Mouse (Mus musculus): ENCODE data around the gene Gm17949. TPM values are rescaled to one million over a fixed set of nuclear protein-coding genes. Genes with fewer than 3 reads are reported as not detected.

Gene Gm17949
- total RNA-seq (2014; rRNA removed): not detected in 2 replicates
- polyA plus RNA-seq (2015; fragmentation: Nextera tagmentation; extraction: Ambion mirVana): 0.28 and 0.40 TPM in 2 replicates

- H3K4me2 ChIP-seq (ENCODE audit: low read depth, low read length): peak within 1 kb of the TSS; percentile 85
- no peaks in the 10 kb centered on the region for H3K9me3 ChIP-seq (ENCODE audit: low read length)
- H3K4me1 ChIP-seq (ENCODE audit: insufficient read depth, low read length): peaks cover 12% of the 10 kb centered on the region; the same call in 1 of the 2 replicates
- H3K27me3 ChIP-seq (ENCODE audit: insufficient read depth, low read length): no peaks in the 10 kb centered on the region
- peak; percentile 53 for TF ChIP-seq CTCF (IDR thresholded peaks at IDR 0.05; ENCODE audit: low read depth)
- 1% methylated on average over 51 of the region's 51 CpGs for WGBS
- ATAC-seq: peak; percentile 94
- H3K36me3 ChIP-seq (ENCODE audit: insufficient read depth, low read length): peaks cover 19% of the 10 kb centered on the region
- peak within 1 kb of the TSS; percentile 94 for H3K27ac ChIP-seq
- H3K9ac ChIP-seq (replicated peaks; ENCODE audit: low read length): peak within 1 kb of the TSS; percentile 75
- peak within 1 kb of the TSS; percentile 79 for H3K4me3 ChIP-seq (ENCODE audit: low read length)
- DNase-seq (ENCODE audit: low spot score): peak; percentile 100
These were observed at the start of gene Gm17949, which contains the start of gene Gtf2f1 for GRCm38 (mm10) chr17:57011236-57012141. TSS of gene Gm17949 (plus strand) at chr17:57011469. TSS of gene Gtf2f1 (minus strand) at chr17:57011288.

- Histone ChIP-seq H3K36me3 (ENCODE audit: insufficient read depth, low read length) (no peaks in the 10 kb centered on the region), H3K4me1 (ENCODE audit: insufficient read depth, low read length) (no peaks in the 10 kb centered on the region), H3K9ac (replicated peaks; ENCODE audit: low read length) (no peak overlapping the region), H3K9me3 (ENCODE audit: low read length) (no peaks in the 10 kb centered on the region), H3K4me2 (ENCODE audit: low read depth, low read length) (no peak overlapping the region), H3K27me3 (ENCODE audit: insufficient read depth, low read length) (no peaks in the 10 kb centered on the region), H3K27ac (no peak overlapping the region), H3K4me3 (ENCODE audit: low read length) (no peak overlapping the region)
- 95% methylated on average over 4 of the region's 4 CpGs for WGBS
- ATAC-seq (no peak), DNase-seq (ENCODE audit: low spot score) (no peak)
- TF ChIP-seq CTCF (IDR thresholded peaks at IDR 0.05; ENCODE audit: low read depth): peak; percentile 31
These were observed 49.4 kb upstream of the Gm17949 start for GRCm38 (mm10) chr17:56961880-56962279.

- H3K4me2 ChIP-seq (ENCODE audit: low read depth, low read length): no peak overlapping the region
- 84% methylated on average over 5 of the region's 5 CpGs for WGBS
- no peaks in the 10 kb centered on the region for H3K9me3 ChIP-seq (ENCODE audit: low read length)
- H3K9ac ChIP-seq (replicated peaks; ENCODE audit: low read length): no peak overlapping the region
- H3K27me3 ChIP-seq (ENCODE audit: insufficient read depth, low read length): no peaks in the 10 kb centered on the region
- H3K27ac ChIP-seq: no peak overlapping the region
- H3K4me3 ChIP-seq (ENCODE audit: low read length): no peak overlapping the region
- ATAC-seq (no peak), DNase-seq (ENCODE audit: low spot score) (no peak)
- no peaks in the 10 kb centered on the region for H3K4me1 ChIP-seq (ENCODE audit: insufficient read depth, low read length)
- no peaks in the 10 kb centered on the region for H3K36me3 ChIP-seq (ENCODE audit: insufficient read depth, low read length)
- no peak for TF ChIP-seq CTCF (IDR thresholded peaks at IDR 0.05; ENCODE audit: low read depth)
These were observed 48.4 kb upstream of the Gm17949 start for GRCm38 (mm10) chr17:56962642-56963405.

DNA sequence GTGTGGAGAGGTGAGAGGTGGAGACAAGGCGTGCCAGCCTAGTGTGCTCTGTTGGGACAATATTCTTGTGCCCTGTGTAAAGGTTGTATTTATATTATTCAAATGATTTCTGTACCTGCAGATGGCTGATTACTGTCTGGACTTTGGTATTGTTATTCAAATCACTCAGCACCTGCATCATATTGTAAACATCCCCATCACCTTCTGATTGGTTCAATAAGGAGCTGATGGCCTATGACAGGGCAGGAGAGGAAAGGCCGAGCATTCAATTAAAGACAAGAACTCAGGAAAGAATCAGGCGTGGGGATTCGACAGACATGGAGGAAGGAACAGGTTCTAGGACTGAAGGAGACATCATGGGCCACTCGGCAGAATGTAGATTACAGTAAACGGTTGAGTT lies 47.6 kb upstream of the Gm17949 start:
- no peak overlapping the region for H3K27ac ChIP-seq
- no peak for ATAC-seq
- no peak overlapping the region for H3K9ac ChIP-seq (replicated peaks; ENCODE audit: low read length)
- H3K36me3 ChIP-seq (ENCODE audit: insufficient read depth, low read length): no peaks in the 10 kb centered on the region
- no peak overlapping the region for H3K4me3 ChIP-seq (ENCODE audit: low read length)
- 80% methylated on average over 6 of the region's 6 CpGs for WGBS
- H3K27me3 ChIP-seq (ENCODE audit: insufficient read depth, low read length): no peaks in the 10 kb centered on the region
- no peak for TF ChIP-seq CTCF (IDR thresholded peaks at IDR 0.05; ENCODE audit: low read depth)
- no peak for DNase-seq (ENCODE audit: low spot score)
- H3K4me2 ChIP-seq (ENCODE audit: low read depth, low read length): no peak overlapping the region
- no peaks in the 10 kb centered on the region for H3K9me3 ChIP-seq (ENCODE audit: low read length)
- H3K4me1 ChIP-seq (ENCODE audit: insufficient read depth, low read length): no peaks in the 10 kb centered on the region

DNA sequence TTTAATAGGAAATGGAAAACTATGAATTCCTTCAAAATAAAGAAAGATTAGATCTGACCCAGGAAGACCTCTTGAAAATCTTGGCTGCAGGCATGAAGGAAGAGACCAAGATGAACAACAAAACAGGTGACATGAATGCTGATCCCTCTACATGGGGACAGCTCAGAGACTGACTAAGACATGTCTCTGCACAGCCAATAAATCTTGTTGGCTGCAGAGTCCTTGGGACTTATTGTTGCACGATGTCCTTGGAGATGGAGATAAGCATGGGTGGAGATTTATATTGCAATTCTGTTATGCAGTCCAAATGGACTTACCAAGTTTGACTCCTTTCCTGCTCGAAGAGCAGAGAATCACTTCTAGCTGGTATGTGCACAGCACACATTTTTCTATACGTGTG lies 41.9 kb upstream of the Gm17949 start:
- DNase-seq (ENCODE audit: low spot score): no peak
- Histone ChIP-seq H3K27me3 (ENCODE audit: insufficient read depth, low read length) (no peaks in the 10 kb centered on the region), H3K4me1 (ENCODE audit: insufficient read depth, low read length) (no peaks in the 10 kb centered on the region), H3K4me2 (ENCODE audit: low read depth, low read length) (no peak overlapping the region), H3K4me3 (ENCODE audit: low read length) (no peak overlapping the region), H3K36me3 (ENCODE audit: insufficient read depth, low read length) (no peaks in the 10 kb centered on the region), H3K9me3 (ENCODE audit: low read length) (no peaks in the 10 kb centered on the region), H3K9ac (replicated peaks; ENCODE audit: low read length) (no peak overlapping the region), H3K27ac (no peak overlapping the region)
- 72% methylated on average over 3 of the region's 3 CpGs for WGBS
- no peak for ATAC-seq
- TF ChIP-seq CTCF (IDR thresholded peaks at IDR 0.05; ENCODE audit: low read depth): no peak

DNA sequence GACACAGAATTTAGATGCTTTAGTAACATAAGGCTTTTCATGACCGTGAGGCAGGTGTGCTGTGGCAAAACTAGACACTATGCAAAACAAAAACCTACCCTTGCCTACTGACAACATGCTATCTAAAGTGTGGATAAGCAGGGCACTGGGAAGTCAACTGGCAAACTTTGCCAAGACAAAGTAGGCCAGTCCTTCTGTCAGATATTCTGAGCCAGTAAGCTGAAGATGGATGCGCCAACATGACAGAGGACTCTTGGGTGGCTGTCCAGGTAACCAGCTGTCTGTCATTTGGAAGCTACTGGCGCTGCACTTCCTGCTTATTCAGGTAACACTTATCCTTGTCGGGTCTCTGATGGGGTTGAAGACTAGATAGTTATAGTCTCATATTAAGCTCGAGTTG lies 41.2 kb upstream of the Gm17949 start:
- H3K4me1 ChIP-seq (ENCODE audit: insufficient read depth, low read length): no peaks in the 10 kb centered on the region
- H3K4me3 ChIP-seq (ENCODE audit: low read length): no peak overlapping the region
- WGBS: 60% methylated on average over 5 of the region's 5 CpGs
- H3K9me3 ChIP-seq (ENCODE audit: low read length): no peaks in the 10 kb centered on the region
- TF ChIP-seq CTCF (IDR thresholded peaks at IDR 0.05; ENCODE audit: low read depth): no peak
- no peaks in the 10 kb centered on the region for H3K27me3 ChIP-seq (ENCODE audit: insufficient read depth, low read length)
- no peak overlapping the region for H3K4me2 ChIP-seq (ENCODE audit: low read depth, low read length)
- no peak overlapping the region for H3K27ac ChIP-seq
- DNase-seq (ENCODE audit: low spot score) (no peak), ATAC-seq (no peak)
- no peaks in the 10 kb centered on the region for H3K36me3 ChIP-seq (ENCODE audit: insufficient read depth, low read length)
- no peak overlapping the region for H3K9ac ChIP-seq (replicated peaks; ENCODE audit: low read length)
